Mouse (Mus musculus) intestine, embryonic 15.5 days (tissue): ENCODE measurements at regions not wholly inside any gene's neighbourhood (a gene's known extent, or its start where the extent isn't known, plus 50 kb on each side); places are given as distances from the start of the nearest gene placed in this dataset.
"Not testable (repeated sequence)": the region's sequence is repeated elsewhere in the genome, so short reads cannot be mapped to it uniquely, and the experiment has no call there.

Experiments used
- ATAC-seq: fragments of 200-750 bp; cut with Nextera tagmentation; 2 replicates; pipeline ENCODE4 v1.8.0; 2017; ENCODE audit warnings: moderate TSS enrichment, moderate library complexity
- H3K27ac ChIP-seq: fragments of 300-500 bp; sonication (generic); 2 replicates; pipeline ENCODE4 v1.5.1; 2015; ENCODE audit warnings: mild to moderate bottlenecking, inconsistent platforms
- H3K27me3 ChIP-seq: fragments of 300-500 bp; sonication (generic); replicated peaks from 2 replicates; pipeline ENCODE4 v1.6.1; 2015; ENCODE audit warnings: inconsistent platforms
- H3K36me3 ChIP-seq: fragments of 300-500 bp; sonication (generic); 2 replicates; pipeline ENCODE4 v1.6.1; 2015; ENCODE audit warnings: inconsistent platforms
- H3K4me1 ChIP-seq: fragments of 300-500 bp; sonication (generic); replicated peaks from 2 replicates; pipeline ENCODE4 v1.6.1; 2015; ENCODE audit warnings: inconsistent platforms
- H3K4me2 ChIP-seq: fragments of 300-500 bp; sonication (generic); replicated peaks from 2 replicates; pipeline ENCODE4 v1.6.1; 2015; ENCODE audit warnings: mild to moderate bottlenecking, inconsistent platforms
- H3K4me3 ChIP-seq: fragments of 300-500 bp; sonication (generic); replicated peaks from 2 replicates; pipeline ENCODE4 v1.5.1; 2015; ENCODE audit warnings: inconsistent platforms
- H3K9ac ChIP-seq: fragments of 300-500 bp; sonication (generic); 2 replicates; pipeline ENCODE4 v1.6.1; 2015; ENCODE audit warnings: inconsistent platforms
- H3K9me3 ChIP-seq: fragments of 300-500 bp; sonication (generic); 2 replicates; pipeline ENCODE4 v1.6.1; 2016; ENCODE audit warnings: inconsistent platforms
- WGBS: fragments of 180-500 bp; shearing (Covaris S2); methylation state at CpG from one replicate; pipeline ENCODE4 v1.1.7; 2015; 5-methylcytosine and 5-hydroxymethylcytosine counted together

DNA sequence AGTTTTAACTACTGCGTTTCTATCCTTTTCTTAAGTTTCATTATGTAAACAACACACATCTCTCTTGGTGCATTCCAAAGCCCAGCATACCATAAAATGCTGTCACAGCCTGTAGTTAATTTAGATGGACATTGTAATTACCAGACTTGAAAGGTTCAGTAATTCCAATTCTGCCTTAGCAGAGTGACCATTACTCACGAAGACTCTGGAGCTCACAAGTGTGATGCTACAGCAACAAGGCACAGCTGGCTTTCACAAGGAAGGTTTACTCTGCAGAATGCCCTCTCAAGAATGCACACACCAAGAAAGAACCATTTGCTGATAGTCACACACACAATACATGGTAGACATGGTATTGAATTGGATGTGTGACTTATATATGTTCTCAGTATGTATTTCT is 342.6 kb upstream of the Adamts5 start:
- H3K4me3 ChIP-seq = no peak overlapping the region
- no peak overlapping the region for H3K9ac ChIP-seq
- no peak overlapping the region for H3K27ac ChIP-seq
- 33% methylated on average over 2 of the region's 2 CpGs for WGBS
- no peak for ATAC-seq
- no peaks in the 10 kb centered on the region for H3K36me3 ChIP-seq
- no peaks in the 10 kb centered on the region for H3K27me3 ChIP-seq
- H3K4me2 ChIP-seq = no peak overlapping the region
- H3K4me1 ChIP-seq = no peaks in the 10 kb centered on the region
- H3K9me3 ChIP-seq = no peaks in the 10 kb centered on the region

DNA sequence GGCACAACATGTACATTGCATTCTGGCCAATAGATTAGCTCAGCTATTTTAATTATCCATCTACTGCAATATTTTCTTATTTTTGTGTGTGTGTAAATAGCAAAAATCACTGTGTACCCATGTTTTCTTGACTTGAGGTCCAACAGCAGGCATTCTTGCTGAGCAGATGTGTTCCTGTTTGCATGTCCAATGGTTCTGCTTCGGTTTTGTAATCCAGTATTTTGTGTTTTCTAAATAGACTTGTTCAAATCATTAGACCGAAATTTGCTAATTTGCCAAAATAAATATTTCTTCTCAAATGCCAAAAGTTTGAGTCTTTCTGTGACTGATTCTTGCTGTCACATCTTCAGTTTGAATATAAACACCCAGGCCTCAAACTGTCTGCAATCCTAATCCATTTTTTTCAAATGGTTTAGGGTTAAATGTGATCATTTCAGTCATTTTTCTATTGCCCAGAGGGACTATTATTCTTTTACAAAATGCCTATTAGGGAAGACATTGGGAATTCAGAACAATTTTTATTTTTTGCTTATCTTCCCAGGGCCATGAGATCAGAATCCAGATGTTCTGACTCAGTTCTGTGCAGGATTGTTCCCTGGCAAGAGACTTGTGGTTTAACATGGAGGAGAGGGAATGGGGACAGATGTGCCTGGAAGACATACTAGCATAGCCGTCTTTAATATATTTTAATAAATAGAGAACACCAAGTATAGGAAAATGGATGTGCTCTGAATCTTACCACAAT is 341.3 kb upstream of the Adamts5 start:
- Histone ChIP-seq H3K4me2 (no peak overlapping the region), H3K4me3 (no peak overlapping the region), H3K9me3 (no peaks in the 10 kb centered on the region), H3K36me3 (no peaks in the 10 kb centered on the region), H3K27me3 (no peaks in the 10 kb centered on the region), H3K9ac (no peak overlapping the region), H3K27ac (no peak overlapping the region), H3K4me1 (no peaks in the 10 kb centered on the region)
- WGBS = 64% methylated on average over 3 of the region's 3 CpGs
- no peak for ATAC-seq

DNA sequence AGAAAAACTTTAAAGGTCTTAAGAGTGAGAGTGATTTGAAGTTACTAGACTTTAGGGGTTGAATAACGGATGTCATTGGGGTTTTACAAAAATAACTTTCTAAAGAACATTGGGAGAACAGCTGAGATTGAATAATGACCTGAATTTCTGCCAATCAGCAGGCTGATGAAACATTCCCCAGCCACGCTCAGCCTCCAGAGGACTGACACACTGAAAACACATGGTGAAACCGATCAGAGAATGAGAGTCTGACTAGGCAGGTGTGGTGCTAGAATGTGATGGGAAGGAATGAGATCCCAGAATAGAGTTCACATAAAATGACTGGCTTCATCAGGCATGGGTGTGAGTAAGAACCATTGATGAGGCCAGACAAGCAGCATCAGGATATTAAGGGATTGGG is 321.4 kb upstream of the Adamts5 start:
- H3K27me3 ChIP-seq = no peaks in the 10 kb centered on the region
- no peaks in the 10 kb centered on the region for H3K4me1 ChIP-seq
- 81% methylated on average over 3 of the region's 3 CpGs for WGBS
- no peak overlapping the region for H3K4me2 ChIP-seq
- no peaks in the 10 kb centered on the region for H3K9me3 ChIP-seq
- no peak overlapping the region for H3K4me3 ChIP-seq
- H3K36me3 ChIP-seq = no peaks in the 10 kb centered on the region
- H3K27ac ChIP-seq = no peak overlapping the region
- no peak for ATAC-seq
- no peak overlapping the region for H3K9ac ChIP-seq

DNA sequence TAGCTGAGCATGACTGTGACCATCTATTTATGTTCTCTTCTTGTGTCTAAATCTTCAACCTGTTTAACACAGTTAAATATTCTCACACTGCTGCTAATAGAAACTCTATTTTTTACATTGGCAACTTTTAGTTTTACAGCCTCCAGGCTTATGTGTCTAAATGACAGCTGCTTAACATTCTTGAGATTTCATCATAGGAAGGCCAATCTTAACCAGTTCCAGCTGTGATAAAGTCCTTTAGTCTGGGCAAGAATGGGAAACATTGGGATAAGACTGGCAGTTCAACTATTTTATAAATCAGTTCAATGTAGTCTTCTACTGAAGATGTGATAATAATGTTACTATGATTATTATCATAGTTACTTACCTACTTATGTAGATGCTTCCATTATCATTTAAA is 308.9 kb upstream of the Adamts5 start:
- H3K9ac ChIP-seq = no peak overlapping the region
- ATAC-seq = no peak

DNA sequence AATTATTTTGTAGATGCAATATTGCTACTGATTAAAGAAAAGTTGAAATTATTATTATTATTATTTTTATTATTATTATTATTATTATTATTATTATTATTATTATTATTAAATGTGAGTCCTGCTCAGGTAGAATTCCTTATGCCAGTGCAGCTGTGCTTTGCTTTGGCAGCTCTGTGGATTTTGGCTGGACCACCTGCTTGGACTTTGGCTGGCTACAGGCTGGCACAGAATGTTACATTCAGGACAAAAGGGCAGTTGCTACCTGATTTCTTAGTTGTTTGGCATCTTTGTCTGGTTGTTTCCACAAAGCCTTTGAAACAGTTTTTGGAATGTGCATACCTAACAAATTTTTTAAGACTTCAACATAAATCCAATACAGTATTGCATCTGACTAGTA is 307.7 kb upstream of the Adamts5 start:
- no peaks in the 10 kb centered on the region for H3K9me3 ChIP-seq
- ATAC-seq = no peak

More for the DNA sequence above, 308.9 kb upstream of the Adamts5 start:
- no peaks in the 10 kb centered on the region for H3K27me3 ChIP-seq
- no peaks in the 10 kb centered on the region for H3K9me3 ChIP-seq
- no peaks in the 10 kb centered on the region for H3K36me3 ChIP-seq
- no peak overlapping the region for H3K4me2 ChIP-seq
- H3K27ac ChIP-seq = no peak overlapping the region
- H3K4me1 ChIP-seq = no peaks in the 10 kb centered on the region
- no peak overlapping the region for H3K4me3 ChIP-seq

DNA sequence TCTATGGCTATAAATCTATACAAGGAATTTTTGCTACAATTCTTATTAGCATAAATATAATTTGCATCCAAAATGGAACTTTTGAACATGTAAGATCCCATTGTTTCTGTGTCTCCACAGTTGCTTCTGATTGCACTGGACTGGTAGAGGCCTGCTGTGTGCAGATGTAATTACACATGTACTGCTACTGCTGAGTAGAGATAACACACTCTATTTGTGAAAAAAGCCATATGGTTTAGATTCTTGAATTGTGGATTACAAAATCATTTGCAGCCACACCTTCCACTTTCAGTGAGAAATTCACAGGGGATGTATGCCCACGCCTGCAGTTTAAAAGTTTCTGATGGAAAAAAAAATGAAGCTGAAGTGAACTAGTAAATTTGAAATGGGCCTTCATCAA is 288.2 kb upstream of the Adamts5 start:
- Histone ChIP-seq H3K27ac (no peak overlapping the region), H3K4me3 (no peak overlapping the region), H3K9ac (no peak overlapping the region), H3K36me3 (no peaks in the 10 kb centered on the region), H3K4me2 (no peak overlapping the region), H3K4me1 (no peaks in the 10 kb centered on the region), H3K27me3 (no peaks in the 10 kb centered on the region), H3K9me3 (no peaks in the 10 kb centered on the region)
- ATAC-seq = no peak
- WGBS = 82% methylated on average over 1 of the region's 1 CpGs

More for the DNA sequence above, 307.7 kb upstream of the Adamts5 start:
- H3K36me3 ChIP-seq = no peaks in the 10 kb centered on the region
- no peak overlapping the region for H3K4me2 ChIP-seq
- no peaks in the 10 kb centered on the region for H3K27me3 ChIP-seq
- H3K9ac ChIP-seq = no peak overlapping the region
- no peak overlapping the region for H3K4me3 ChIP-seq
- H3K27ac ChIP-seq = no peak overlapping the region
- H3K4me1 ChIP-seq = no peaks in the 10 kb centered on the region

DNA sequence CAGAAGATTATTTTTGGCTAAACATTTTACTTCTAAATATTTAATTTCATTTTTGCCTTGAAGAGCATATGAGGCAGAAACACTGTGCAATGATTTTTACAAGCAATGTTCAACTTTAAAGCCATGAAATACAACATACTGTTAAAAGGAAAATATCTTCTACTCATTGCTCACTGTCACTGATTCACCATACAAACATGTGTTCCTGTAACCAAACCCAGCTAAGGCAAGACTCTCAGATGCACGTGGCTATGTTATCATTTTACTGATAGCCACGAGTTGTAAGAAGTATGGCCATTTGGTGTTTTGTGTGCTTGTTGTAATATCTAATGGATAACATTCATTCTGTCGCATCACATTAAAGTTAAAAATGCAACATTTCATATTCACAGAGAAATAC is 287.3 kb upstream of the Adamts5 start:
- Histone ChIP-seq H3K4me3 (no peak overlapping the region), H3K4me1 (no peaks in the 10 kb centered on the region), H3K27me3 (no peaks in the 10 kb centered on the region), H3K36me3 (no peaks in the 10 kb centered on the region), H3K4me2 (no peak overlapping the region), H3K27ac (no peak overlapping the region), H3K9me3 (no peaks in the 10 kb centered on the region), H3K9ac (no peak overlapping the region)
- no peak for ATAC-seq
- WGBS = 71% methylated on average over 3 of the region's 3 CpGs

DNA sequence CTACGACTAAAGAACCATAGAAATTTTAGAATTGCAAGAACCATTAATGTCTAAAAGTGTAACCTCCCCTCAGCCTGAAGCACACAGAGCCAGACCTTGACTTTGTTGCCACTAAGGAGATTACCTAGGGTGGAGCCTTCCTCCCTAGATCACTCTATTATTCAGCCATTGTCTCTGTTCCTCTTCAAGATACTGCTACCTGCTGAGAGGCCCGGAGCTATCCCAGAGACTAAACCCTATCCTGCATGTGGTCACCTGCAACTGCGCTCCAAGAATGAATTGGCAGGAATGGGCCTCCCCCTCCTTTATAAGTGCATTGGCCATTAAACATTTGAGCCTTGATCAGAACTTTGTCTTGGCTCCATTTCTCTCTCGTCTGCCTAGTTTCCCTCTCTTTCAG is 286.0 kb upstream of the Adamts5 start:
- not testable (repeated sequence) for H3K27me3 ChIP-seq, H3K9ac ChIP-seq, H3K4me3 ChIP-seq, H3K4me1 ChIP-seq, H3K27ac ChIP-seq, H3K36me3 ChIP-seq, H3K4me2 ChIP-seq, H3K9me3 ChIP-seq, ATAC-seq
- 85% methylated on average over 4 of the region's 4 CpGs for WGBS

DNA sequence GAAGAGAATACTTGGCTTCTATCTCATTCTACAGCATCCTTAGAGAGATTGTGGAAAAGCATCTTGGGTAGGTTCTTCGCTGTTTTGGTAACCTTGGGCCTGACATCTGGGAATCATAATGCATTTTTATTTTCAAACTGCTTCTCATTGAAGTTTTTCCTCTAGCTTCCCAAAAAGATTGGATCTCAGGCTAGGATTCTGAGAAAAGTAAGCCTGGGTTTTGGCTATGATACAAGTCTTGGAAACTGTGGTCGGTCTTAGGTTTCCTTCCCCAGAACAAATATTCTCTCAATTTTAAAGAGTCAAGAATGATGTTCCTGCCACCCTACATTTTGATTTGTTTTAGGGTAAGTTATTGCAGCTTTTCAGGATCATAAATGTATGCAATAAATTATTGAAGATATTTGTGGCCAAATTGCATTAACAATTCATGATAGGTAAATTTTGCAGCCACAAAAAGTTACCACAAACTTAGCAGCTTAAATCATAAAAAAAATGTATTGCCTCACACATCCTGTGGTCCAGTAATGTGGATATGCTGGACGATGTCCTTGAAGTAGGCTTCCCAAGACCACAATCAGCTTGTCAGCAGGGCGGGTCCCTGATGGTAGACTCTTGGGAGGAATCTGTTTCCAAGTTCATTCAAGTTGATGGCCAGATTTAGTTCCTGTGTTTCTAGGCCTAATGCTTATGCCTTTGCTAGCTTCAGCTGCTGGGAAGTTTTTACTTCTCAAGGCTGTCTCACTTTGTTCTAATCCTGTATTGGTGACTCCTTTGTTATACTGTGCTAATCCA is 257.6 kb upstream of the Adamts5 start:
- Histone ChIP-seq H3K36me3 (no peaks in the 10 kb centered on the region), H3K4me2 (no peak overlapping the region), H3K27ac (no peak overlapping the region), H3K9me3 (no peaks in the 10 kb centered on the region), H3K4me3 (no peak overlapping the region), H3K4me1 (no peaks in the 10 kb centered on the region), H3K9ac (no peak overlapping the region), H3K27me3 (no peaks in the 10 kb centered on the region)
- no peak for ATAC-seq
- 81% methylated on average over 4 of the region's 4 CpGs for WGBS

DNA sequence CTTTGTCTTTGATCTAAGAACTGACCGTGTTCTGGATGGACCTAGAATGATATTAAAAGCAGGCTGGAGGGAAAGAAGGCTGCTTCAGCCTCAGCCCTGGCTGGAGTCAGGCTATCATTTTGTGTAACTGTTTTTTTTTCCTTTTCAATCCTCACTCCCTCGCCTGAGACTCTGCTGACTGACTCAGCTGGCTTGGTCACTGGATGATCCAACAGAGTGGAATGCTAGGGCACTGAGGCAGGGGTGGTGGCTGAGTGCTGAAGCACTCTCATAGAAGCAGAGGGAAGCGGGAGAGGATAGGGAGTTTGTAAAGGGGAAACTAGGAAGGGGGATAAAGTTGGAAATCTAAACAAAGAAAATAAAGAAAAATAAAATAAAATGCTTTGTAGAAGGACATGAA is 236.5 kb upstream of the Adamts5 start:
- Histone ChIP-seq H3K27me3 (no peaks in the 10 kb centered on the region), H3K27ac (no peak overlapping the region), H3K9ac (no peak overlapping the region), H3K4me2 (no peak overlapping the region), H3K9me3 (no peaks in the 10 kb centered on the region), H3K4me1 (no peaks in the 10 kb centered on the region), H3K4me3 (no peak overlapping the region), H3K36me3 (no peaks in the 10 kb centered on the region)
- no peak for ATAC-seq
- 54% methylated on average over 3 of the region's 3 CpGs for WGBS

DNA sequence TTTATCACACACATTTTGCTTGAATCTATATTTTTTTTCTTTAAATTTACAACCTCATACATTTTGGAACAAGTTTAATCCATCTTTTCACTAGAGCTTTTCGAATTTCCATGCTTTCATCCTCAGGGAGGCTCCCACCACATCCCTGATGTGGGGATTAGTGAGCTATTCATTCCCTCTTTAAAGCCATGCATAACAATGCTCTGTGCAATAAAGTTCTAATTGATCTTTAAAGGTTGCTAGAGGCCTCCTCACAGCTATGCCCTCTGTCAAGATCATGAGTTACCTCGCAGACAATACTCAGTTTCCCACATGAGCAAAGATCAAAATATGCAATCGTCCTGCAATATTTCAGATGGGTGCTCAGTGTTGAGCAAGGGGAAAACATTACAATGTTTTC is 234.5 kb upstream of the Adamts5 start:
- WGBS = 60% methylated on average over 3 of the region's 3 CpGs
- H3K9me3 ChIP-seq = no peaks in the 10 kb centered on the region
- no peaks in the 10 kb centered on the region for H3K27me3 ChIP-seq
- no peak overlapping the region for H3K4me2 ChIP-seq
- ATAC-seq = no peak
- H3K4me3 ChIP-seq = no peak overlapping the region
- H3K27ac ChIP-seq = no peak overlapping the region
- no peaks in the 10 kb centered on the region for H3K36me3 ChIP-seq
- H3K9ac ChIP-seq = no peak overlapping the region
- H3K4me1 ChIP-seq = no peaks in the 10 kb centered on the region

DNA sequence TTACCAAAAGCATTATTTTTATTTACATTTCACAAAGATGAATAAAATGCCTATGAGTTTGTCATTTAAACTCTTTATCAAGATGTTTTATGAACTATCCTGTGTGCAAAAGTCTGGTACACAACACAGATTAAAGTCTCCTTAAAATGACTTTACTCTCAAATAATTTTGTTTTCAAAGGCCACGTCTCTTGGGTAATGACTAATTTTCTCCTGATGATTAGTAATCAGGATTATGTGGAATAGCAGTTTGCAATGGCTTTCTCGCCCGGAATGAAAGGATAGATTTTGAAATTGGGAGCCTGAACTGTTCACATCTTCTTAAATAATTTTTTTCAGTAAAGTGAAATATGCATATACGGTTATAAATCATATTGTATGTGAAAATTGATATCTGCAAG is 225.8 kb upstream of the Adamts5 start:
- no peak for ATAC-seq

DNA sequence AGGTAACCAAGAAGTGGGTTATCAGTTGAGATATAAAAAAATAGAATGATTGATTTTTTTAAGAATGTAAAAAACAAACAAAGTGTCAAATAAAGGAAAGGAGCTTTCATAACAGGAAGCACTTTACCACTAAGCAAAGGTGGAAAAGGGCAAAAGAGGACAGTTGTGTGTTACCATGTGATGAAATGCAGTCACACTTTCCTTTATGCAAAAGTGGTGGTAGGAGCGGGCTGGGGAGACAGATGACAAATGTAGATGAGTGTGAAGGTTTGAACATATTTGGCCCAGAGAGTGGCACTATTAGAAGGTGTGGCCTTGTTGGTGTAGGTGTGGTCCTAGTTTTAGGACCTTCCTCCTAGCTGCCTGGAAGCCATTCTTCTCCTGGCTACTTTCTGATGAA is 222.6 kb upstream of the Adamts5 start:
- no peak for ATAC-seq
- no peak overlapping the region for H3K27ac ChIP-seq

More for the DNA sequence above, 225.8 kb upstream of the Adamts5 start:
- Histone ChIP-seq H3K4me3 (no peak overlapping the region), H3K4me2 (no peak overlapping the region), H3K27me3 (no peaks in the 10 kb centered on the region), H3K4me1 (no peaks in the 10 kb centered on the region), H3K9me3 (no peaks in the 10 kb centered on the region), H3K36me3 (no peaks in the 10 kb centered on the region), H3K9ac (no peak overlapping the region), H3K27ac (no peak overlapping the region)
- WGBS = 85% methylated on average over 4 of the region's 4 CpGs

More for the DNA sequence above, 222.6 kb upstream of the Adamts5 start:
- Histone ChIP-seq H3K9ac (no peak overlapping the region), H3K4me3 (no peak overlapping the region), H3K36me3 (no peaks in the 10 kb centered on the region), H3K4me1 (no peaks in the 10 kb centered on the region), H3K27me3 (no peaks in the 10 kb centered on the region), H3K9me3 (no peaks in the 10 kb centered on the region), H3K4me2 (no peak overlapping the region)
- WGBS = 70% methylated on average over 1 of the region's 1 CpGs
